Mouse (Mus musculus) lung, postnatal 4 days (tissue): ENCODE results near the gene Smarcc1.

Experiments
- DNase-seq, 2 experiments: peaks; one replicate each; pipeline ENCODE4 v3.0.0; 2021

Smarcc1 gene

DNA sequence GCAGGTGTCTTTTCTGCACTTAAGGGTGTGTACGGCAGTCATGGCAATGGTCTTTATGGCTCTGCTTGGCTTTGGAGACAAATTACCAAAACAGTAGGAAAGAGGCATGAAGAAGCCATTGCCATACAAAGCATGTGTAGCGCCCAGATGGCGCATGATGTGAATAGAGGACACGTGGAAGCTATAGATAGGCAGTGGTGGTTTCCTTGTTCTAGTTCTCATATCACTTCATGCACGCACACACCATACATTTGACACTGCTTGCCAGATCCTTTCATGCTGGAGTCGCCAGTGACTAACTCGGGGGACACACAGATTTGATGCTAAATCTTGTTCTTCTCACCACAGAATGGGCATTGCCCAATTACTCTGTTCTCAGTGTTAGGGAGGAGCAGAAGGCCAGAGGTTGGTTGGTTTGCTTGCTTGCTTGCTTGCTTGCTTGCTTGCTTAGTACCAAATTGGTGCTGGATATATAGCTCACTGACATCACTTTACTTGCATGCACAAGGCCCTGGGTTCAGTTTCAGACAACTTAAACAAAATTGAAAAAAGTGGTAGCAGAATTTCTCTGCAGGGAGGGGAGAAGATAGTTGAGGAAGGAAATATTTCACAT, 125.8 kb downstream of the Smarcc1 start, which contains the start of gene Cspg5:
Gene Cspg5 (plus strand): TSS at position 563 of the 613 bp plus-strand sequence.
- DNase-seq, result no peak

- no peak for DNase-seq
Observed at GRCm38 (mm10) chr9:110244567-110244888, 127.0 kb downstream of the Smarcc1 start.

GRCm38 (mm10) chr9:110244889-110245589, 127.5 kb downstream of the Smarcc1 start:
- DNase-seq, result peak; percentile 39 to 49

DNA sequence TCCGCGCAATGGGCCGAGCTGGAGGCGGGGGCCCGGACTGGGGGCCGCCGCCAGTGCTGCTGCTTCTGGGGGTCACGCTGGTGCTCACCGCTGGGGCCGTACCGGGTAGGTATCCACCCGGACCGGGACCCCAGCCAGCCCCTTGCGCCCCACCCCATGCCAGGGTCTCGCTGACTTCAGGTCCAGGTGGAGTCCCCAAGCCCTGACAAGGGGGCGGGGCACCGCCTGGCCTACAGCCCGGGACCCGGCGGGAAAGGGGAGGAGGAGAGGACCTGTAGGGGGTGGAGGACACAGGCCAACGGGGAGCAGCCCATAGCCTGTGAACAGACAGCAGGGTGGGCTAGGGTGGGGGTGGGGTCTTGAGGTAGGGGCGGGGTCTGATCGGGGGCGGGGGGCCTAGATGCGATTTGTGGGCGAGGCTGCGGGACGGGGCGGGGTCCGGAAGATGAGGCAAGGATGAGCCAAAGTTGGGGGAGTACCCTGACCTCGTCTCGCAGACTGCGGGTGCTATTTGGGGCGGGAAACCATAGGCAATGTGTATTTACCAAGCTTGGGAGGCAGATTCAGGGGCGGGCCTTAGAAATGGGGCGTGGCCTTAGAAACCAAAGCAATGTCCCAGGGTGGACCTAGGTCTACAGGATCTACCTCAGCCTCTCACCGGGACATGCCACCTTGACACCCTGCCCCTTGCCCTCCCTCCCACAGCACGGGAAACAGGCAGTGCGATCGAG, 128.2 kb downstream of the Smarcc1 start:
- DNase-seq, result peak; percentile 55 to 64

- DNase-seq, result no peak
Observed at GRCm38 (mm10) chr9:110246321-110246640, 128.8 kb downstream of the Smarcc1 start.

DNA sequence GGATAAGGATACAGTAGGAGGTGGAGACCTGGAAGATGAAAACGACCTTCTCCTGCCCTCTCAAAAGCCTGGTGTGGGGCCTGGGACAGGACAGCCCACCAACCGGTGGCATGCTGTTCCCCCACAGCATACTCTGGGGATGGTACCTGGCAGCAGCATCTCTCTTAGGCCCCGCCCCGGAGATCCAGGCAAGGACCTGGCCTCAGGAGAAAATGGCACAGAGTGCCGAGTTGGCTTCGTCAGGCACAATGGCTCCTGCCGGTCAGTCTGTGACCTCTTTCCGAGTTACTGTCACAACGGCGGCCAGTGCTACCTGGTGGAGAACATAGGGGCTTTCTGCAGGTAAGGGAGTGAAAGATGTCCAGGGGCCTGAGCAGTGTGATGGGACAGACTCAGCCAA, 129.5 kb downstream of the Smarcc1 start:
- no peak for DNase-seq

DNA sequence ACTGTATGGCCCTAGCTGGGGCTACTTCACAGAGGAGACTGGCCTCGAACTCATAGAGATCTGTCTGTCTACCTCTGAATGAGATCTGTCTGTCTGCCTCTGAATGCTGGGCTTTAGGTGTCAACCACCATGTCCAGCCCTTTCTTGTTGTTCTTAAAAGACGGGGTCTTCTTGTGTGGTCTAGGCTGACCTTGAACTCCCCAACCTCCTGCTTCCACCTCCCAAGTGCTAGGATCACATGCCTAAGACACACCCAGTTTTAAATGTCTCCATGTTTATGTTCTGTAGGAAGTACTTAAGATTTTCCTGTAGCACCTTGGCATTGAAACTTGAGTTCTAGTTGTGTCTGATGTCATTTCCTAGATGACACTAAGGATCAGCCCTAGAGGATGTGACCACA, 131.4 kb downstream of the Smarcc1 start:
- no peak for DNase-seq

- DNase-seq, result peak; percentile 11 to 60
Observed at GRCm38 (mm10) chr9:110249823-110250543, 132.5 kb downstream of the Smarcc1 start.

DNA sequence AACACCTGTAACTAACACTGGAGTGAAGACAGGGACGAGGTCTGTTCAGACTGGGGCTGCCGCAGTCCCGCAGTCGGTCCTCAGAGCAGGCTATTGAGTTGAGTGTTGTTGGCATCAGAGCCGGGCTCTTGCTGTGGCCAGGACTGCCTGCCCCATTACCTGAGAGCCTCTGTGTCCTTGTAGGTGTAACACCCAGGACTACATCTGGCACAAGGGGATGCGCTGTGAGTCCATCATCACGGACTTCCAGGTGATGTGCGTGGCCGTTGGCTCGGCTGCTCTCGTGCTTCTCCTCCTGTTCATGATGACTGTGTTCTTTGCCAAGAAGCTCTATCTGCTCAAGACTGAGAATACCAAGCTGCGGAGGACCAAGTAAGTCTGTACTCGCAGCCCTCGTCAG, 133.3 kb downstream of the Smarcc1 start:
- no peak for DNase-seq

GRCm38 (mm10) chr9:110255407-110256019, 138.0 kb downstream of the Smarcc1 start:
- no peak for DNase-seq

GRCm38 (mm10) chr9:110258646-110259045, 141.1 kb downstream of the Smarcc1 start:
- no peak for DNase-seq

DNA sequence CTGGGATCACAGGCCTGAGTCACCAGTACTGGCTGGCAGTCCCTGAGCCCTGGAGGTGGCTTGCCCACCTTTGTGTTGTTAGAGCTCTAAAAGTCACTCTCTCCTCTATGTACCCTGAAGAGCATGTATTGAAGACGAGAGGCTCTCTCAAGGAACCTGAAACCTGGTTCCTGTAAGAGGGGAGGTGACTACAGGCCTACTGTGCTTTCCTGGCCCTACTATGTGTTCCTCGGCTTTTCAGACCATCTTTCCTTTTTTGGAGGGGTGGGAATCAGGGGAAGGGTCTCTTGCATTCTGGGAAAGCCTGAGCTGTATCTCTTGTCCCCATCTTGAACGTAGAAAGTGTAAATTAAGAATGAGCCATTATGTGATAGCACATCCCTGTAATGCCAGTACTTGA, 141.6 kb downstream of the Smarcc1 start:
- no peak for DNase-seq

DNA sequence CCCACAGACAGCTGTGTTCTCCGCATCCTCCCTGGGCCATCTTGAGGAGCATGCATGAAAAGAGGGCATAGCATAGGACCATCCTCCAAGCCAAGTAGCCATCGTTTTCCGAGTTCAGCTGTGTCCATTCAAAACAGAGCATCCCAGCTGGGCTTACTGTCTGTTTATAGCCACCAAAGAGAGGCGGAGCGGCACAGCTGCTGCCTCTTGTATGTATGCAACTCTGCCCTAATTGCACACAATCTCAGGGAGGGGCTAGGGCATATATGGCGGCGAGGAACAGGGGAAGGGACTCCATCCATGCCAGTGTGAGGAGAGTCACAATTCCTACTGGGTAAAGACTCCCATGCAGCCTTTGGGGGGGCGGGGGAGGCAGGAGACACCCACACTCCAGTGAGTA, 145.7 kb downstream of the Smarcc1 start:
- DNase-seq, result no peak

DNA sequence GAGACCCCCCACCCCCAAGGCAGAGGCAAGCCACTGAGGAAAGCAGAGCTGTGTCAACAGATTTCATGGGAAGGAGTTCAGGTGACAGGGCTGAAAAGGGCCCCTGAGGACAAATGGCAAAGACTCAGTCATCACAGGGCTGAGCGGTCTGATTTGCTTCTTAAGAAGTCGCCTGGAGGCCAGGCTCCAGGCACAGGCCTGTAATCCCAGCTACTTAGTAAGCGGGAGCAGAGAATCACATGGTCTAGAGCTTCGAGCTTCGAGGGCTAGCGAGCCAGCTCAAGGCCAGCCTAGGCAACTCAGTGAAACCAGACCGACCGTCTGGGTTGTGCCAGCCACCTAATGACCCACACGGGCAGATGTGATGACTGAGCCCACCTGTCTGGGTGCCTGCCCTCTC, 147.5 kb downstream of the Smarcc1 start:
- DNase-seq, result no peak

DNA sequence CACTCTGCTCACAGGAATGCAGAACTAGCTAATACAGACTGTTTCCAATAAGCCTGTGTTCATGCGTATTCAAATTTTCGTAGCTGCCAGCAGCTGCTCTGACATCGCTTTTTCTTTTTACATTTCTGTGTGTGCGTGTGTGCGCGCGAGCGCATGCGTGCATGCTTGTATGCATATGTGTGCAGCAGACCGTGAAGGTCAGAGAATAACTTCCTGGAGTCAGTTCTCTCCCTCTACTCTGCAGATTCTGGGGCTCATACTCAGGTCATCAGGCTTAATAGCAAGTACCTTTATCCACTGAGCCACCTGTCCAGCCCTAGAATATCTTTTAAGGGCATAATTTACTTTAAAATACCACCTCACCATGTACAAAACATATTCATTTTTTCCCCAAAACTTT, 150.9 kb downstream of the Smarcc1 start:
- DNase-seq, result no peak

- DNase-seq, result no peak
Observed at GRCm38 (mm10) chr9:110272330-110272729, 154.8 kb downstream of the Smarcc1 start.

- DNase-seq, result no peak
Observed at GRCm38 (mm10) chr9:110273507-110273906, 156.0 kb downstream of the Smarcc1 start.

DNA sequence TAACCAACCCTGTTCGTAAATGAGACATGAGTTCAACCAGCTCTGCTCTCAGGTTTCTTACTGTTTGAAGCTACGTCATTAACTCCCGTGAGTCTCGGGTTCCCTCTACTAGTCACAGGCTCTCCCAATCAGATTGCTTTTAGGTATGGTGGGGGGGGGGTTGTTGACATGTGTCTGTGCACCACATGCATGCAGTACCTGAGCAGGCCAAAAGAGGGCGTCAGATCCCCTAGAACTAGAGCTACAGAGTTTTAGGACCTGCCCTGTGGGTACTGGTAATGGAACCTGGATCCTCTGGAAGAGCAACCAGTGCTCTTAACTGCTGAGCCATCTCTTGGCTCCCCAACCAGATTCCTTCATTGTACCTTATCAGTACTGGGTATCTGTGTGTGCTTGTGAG, 158.4 kb downstream of the Smarcc1 start:
- no peak for DNase-seq

DNA sequence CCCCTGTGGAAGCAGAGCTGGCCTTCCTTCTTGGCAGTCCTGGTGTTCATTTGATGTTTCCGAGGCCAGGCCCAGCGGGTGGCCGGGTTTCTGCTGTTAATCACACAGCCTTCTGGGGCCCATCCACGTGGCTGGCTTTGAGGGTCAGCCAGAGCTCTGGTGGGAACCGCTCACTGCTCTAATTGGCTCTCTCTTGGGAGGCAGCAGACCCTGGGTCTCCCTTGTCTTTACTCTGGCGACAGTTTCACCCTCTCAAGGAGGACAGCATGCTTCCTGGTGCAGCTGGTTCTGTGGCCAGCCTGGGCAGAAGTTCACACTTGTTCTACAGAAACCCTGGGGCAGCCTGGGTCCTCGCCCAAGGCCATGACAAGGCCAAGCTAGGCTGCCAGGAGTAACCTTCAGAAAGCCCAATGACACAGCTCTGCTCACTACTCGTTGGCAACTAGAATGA, 159.9 kb downstream of the Smarcc1 start:
- DNase-seq, result no peak

DNA sequence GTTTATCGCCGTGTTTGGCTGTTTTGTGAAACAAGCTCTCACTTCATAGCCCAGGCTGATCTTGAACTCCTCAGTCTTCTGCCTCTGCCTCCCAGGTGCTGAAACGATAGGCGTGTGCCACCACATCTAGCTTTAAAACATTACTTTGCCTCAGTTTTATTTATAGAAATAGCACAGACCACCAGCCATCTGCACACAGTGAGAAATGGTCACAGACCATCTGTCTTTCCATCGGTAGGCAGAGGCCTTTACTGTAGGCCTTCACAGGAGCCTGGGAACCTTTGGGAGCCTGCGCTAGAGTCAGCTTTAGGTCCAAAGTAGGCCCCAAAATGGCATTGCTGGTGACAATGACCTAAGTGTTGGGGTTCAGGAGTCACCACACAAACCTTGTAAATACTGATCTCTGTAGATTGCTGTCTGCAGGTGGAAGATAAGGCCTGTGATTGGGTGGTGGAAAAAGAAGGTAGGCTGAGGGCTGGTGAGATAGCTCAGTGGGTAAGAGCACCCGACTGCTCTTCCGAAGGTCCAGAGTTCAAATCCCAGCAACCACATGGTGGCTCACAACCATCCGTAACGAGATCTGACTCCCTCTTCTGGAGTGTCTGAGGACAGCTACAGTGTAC, 166.7 kb downstream of the Smarcc1 start:
- no peak for DNase-seq

DNA sequence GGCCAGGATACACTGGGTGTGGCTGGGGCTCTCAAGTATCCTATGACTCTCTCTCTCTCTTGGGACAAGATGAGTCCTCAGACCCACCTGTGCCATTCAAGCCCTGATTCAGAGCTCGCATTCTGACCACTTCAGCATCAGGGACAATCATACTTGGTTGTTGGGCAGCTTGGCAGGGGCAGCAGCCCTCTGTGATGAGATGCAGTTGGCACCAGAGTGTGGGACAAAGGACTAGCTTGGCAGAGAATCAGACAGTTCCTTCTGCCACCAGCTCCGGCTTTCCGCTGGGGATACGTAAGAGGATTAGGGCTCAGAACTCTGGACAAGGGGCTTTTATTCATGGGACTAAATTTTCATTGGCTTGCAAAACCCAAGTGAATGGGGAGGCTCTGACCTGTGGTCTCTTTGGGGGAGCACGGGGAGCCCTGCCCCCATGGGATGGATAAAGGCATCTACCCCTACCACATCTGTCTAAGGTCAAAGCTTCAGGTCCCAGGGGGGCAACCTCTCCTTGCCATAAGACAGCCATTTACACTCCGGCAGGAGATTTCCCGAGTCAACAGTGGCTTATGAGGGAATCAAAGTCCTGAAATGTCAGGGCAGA, 169.9 kb downstream of the Smarcc1 start:
- DNase-seq, result no peak
